Mouse (Mus musculus) neutrophil, adult 5-6 weeks (primary cell): ENCODE results near the gene Msx2. TPM values are rescaled to one million over a fixed set of nuclear protein-coding genes. Genes with fewer than 3 reads are reported as not detected.

Experiments
- ATAC-seq: fragments of 151-379, 151-347 bp; 2 replicates; pipeline ENCODE4 v1.8.0; 2017; ENCODE audit warnings: mild to moderate bottlenecking, moderate TSS enrichment; ENCODE audit not compliant: insufficient number of reproducible peaks, poor library complexity, low FRiP score, severe bottlenecking; ENCODE audit errors: extremely low read depth
- total RNA-seq: library from RNA; stranded (forward); fragments of 200-1000 nt; gene quantifications from 2 replicates; pipeline ENCODE4 v1.2.3, GENCODE M21; 2017

Msx2 gene
- total RNA-seq, 1 experiment from 2014 or later, result not detected

DNA sequence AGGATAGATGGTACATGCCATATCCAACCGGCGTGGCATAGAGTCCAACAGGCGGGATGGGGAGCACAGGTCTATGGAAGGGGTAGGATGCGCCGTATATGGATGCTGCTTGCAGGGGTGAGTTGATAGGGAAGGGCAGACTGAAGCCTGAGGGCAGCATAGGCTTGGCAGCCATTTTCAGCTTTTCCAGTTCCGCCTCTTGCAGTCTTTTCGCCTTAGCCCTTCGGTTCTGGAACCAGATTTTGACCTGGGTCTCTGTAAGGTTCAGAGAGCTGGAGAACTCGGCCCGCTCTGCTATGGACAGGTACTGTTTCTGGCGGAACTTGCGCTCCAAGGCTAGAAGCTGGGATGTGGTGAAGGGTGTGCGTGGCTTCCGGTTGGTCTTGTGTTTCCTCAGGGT is 4.7 kb downstream of the Msx2 start:
- no peak for ATAC-seq

DNA sequence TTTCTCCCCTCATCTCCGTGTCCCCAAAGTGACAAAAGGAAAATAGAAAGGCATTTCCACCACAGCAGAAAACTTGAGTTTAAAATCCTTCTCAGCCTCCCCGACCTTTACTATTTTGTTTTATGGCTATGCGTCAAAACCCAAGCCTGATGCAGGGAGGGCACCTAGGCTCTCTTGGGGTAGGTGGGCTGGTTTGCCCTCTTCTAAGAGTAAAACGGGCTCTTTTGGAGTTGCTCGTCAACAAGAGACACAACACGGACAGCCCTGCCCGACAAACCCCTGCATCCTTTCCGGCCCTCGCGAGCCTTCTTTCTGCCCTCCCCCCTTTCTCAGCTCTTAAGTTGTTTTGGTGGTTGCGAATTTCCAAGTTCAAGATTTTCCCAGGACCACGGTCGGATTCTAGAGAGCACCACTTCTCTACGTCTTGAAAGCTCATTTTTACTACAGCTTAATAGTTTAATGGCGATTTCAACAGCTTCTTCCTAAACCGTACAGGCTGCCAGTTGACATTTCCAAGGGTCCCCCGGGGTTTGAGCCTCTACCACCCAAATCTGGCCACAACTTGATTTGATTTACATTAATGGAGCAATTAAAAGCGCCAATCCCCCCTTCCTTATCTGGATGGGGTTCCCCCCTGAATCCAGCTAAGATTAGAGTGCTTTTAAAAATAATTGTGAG is 6.5 kb downstream of the Msx2 start:
- ATAC-seq, result no peak

DNA sequence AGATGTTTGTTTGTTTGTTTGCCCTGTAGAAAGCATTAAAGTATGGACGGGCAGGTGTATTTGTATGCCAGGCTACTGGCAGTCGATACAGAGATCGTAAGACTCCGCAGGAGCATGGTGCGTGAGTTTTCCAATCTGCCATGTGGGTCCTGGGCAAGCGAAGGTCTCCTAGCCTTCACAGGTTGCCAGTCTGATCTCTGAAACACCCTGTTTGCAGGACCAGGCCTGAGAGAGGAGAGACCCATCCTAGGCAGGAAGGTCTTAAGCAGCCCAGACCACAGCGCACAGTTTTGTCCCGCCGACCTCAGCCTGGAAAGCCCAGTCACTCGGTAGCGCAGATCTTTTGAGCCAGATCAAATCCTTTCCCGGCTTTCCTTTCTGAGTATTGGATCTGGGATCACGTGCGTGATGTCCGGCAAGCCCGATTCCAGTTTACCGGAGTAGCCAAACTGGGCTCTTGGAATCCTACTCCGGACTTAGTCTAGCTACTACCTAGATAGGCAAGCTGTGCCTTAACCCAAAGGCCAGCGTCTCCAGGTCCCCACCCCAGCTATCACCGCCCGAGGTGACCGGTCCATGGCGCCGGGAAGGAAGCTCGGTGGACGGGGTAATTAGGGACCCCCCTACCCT is 7.6 kb downstream of the Msx2 start:
- ATAC-seq, result no peak

DNA sequence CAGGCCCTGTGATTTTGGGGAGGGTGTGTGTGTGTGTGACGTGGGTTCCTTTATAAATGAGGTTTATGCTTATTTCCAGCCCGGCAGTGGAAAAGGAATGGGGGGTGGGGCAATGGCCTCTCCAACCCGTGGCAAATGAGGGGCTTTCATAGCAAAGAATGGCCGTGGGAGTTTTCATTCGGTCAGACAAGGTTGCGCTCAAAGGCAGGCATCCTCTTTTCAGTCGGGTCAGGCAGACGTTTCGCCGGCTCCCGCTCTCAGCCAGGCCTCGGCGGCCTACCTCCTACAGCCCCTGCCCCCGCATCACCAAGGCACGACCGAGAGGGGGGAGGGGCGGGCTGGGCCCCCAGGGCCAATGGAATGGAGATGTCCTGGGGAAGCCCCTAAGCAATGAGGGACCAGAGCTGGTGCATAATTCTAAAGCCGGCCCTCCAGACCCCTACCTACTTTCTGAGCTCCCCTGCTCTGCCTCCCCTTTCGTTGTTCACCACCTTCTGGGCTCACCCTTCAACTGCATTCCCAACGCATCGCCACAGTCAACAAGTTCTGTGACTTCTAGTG is 8.4 kb downstream of the Msx2 start:
- ATAC-seq, result no peak

DNA sequence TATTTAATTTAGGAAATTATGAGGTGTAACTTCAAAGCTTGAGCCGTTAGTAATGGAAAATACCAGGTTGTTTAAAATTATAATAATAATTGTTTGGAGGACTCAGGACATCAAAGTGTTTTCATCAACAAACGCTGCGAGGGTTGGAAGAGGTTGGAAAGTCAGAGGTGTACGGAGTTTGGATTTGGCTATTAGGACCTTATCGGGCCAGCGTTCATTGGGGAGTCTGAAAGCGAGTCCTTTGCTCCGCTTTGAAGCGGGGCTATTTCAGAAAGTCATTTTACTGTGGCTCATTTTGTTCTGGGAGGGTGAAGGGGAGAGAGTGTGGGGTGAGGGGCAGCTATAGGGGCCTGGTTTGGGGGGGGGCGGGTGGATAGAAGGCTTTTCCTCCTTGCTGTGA is 8.9 kb downstream of the Msx2 start:
- ATAC-seq, result no peak

DNA sequence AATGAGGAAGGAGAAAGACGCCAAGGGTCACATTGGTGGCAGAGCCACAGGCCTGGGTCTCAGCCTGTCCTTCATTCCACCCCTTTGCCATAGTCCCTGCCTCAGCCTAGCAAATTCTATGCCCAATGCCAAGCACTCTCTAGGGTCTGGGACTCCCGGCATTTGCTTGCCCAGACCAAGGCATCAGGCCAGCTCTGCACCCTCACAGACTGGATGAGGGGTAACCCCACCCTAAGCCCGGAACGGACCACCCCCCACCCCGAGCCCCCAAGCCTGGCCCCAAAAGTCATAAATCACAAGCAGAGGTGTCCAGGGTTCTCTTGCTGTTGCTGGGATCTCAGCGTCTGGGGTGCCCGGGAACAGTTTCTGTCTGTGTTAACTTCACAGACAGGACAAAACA is 9.8 kb downstream of the Msx2 start:
- ATAC-seq, result no peak

DNA sequence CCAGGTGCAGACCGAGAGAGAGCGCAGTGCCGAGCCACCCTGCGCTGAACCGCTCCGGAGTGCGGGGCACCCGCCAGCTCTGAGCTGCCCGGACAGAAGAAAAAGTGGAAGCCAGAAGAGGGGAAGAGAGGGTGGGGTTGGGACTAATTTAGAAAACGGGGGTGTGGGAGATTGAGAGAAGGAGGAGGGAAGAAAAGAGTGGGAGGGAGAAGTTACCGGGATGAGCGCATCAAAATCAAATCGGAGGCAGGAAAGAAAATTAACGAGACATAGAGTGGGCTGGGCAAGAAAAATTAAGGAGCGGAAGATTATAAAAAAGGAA is 10.3 kb downstream of the Msx2 start:
- no peak for ATAC-seq

DNA sequence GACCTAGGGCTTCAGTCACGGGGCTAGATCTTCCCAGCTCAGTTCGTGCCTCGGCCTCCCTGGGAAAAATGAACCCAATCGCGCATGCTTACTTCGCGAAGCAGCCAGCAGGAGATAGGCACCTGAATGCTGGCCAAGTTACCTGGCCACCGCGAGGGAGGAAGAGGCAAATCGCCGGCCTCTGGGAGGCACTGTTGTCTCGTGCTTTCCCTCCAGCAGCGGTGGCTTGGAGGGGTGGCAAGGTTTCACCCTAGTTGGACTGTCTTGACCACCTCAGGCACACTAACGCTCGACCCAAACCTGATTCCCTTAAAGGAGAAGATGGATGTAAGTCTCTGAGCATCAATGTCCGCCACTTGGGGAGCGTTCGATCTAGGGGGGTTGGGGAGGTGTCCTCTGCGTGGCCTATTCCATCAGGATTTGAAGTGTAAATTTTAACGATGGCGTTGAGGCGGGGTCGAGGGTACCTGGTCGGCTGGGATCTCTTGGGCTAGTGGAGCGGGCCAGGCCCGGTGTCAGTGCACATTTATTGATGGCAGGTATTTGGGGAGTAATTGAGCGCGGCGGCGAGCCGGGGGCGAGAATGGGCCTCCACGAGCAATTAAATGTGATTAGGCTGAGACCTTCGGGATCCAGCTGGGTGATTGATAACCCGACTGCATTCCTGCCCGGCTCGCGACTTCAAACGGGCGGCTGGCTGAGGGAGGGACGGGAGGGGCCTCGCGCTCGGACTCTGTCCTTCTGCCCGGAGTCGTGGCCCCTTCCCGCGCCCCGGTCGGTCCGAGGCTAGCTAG is 10.8 kb downstream of the Msx2 start:
- ATAC-seq, result no peak

DNA sequence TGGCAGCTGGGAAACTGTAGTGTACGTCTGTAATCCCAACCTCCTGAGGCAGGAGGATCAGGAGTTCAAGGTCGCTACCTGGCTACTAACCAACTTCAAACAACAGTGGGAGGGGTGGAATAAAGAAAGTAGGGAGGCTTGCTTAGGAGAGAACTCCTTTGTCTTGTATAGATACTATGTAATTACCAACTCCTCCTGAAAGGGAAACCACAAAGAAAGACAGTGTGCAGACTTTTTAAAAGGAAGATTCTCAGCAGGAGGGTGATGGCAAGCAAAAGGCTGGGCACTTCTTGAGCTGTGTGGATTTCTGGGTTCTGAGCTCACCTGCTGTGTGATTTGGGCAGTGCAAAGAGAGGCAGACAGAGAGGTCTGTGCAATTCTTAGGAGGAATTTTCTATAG is 11.5 kb downstream of the Msx2 start:
- ATAC-seq, result no peak

DNA sequence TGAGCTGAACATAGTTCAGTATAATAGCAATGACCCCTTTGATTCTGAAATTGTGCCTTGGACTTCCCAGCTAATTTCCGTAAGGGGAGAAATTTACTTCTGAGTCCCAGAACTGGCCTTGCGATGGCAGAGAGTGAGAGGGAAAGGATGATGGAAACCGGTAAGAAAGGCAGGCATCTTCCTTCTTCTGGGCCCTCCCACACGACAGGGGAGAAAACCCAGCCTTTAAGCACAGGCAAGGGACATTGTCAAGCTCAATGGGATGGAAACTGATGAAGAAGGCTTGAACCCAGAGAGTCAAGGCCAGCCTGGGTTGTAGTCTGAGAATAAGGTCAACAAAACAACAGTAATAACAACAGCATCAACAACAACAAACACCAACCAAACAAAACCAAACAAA is 14.1 kb downstream of the Msx2 start:
- ATAC-seq, result no peak

DNA sequence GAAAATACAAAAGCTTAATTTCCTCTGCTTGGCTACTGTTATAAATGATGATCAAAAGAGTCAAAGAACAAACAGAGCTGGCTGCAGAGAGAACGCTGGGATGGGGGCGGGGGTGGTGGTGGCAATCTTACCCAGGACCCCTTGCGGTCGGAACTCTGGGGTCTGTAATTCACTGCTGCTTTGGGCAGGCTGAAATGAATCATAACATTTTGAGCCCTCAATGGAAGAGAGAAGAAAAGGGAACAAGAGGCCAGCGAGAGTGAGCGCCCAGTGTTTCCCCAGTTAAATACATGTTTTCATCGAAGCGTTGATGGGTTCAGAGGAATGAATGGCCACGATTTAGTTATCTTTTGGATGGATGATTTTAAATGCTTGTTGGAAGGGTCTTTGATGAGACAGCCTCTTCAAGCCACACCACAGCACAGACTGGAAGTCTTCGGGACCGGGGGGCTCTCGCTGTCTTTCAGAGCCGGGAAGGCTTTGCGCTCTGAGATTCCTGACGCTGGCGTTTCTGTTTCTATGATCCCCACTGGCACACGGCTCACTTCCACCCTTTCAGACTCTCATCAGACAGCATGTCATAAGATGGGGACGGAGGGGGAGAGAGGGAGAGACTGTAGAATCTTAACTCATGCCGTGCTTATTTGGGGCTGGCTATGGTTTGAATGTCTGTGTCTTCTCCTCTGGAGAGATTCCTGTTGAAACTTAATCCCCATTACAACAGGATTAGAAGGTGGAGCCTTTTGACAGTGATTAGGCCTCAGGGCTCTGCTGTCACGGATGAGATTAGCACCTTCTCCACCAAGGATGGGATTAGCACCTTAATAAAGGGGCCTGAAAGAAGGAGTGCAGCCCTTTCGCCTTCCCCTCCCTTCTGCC is 17.8 kb downstream of the Msx2 start:
- ATAC-seq, result no peak

DNA sequence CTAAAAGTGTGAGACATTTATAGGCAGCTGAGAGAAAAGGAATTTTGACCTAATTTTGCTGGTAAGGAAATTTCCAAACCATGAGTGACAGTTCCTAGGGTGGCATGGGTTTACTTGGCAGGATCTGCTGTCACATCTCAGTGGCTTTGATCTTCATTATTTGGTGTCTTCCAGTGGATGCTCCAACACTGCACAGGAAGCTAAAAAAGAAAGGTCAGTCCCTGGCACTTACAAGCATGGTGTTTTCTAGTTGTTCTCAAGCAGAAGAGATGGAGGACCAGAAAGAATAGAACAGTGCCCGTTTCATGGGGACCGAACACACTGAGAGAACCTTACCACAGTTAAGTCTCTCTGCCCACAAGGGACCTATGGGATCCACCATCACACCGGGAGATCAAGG is 18.9 kb downstream of the Msx2 start:
- no peak for ATAC-seq

DNA sequence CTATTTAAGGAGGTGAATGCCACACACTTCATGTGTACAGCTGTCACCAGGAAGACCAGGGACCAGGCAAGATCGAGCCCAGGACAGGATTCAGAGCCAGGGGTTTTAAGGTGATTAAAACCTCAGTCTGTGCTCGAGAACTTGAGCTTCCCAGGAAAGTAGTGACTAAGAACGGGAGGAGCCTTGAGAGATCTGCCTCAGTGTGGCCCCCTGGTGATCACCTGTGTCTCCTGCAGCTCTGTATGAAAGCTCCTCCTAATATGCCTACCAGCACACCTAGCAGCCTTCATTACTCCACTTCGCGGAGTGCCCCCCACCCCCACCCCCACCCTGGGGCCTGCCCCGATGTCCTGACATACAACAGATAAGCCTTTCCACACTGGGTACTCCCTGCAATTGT is 25.3 kb downstream of the Msx2 start:
- ATAC-seq, result no peak

DNA sequence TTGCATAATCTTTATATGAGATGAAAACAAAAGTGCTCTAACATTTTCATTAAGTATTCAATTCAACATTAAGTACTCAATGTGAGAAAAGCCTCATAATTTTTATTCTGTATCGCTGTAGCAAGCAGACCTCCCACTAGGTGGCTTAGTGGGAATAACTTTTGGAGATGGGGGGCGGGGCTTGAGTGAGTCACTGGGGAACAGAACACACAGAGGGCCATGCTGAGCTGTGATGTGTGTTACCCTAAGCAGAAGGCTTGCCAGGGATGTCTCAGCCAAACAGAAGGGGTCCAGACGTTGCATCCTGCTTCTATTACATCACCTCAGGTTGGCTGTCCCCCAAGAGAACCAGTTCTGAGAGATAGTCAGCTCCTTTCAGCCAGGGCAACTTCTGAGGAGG is 29.3 kb downstream of the Msx2 start:
- no peak for ATAC-seq

DNA sequence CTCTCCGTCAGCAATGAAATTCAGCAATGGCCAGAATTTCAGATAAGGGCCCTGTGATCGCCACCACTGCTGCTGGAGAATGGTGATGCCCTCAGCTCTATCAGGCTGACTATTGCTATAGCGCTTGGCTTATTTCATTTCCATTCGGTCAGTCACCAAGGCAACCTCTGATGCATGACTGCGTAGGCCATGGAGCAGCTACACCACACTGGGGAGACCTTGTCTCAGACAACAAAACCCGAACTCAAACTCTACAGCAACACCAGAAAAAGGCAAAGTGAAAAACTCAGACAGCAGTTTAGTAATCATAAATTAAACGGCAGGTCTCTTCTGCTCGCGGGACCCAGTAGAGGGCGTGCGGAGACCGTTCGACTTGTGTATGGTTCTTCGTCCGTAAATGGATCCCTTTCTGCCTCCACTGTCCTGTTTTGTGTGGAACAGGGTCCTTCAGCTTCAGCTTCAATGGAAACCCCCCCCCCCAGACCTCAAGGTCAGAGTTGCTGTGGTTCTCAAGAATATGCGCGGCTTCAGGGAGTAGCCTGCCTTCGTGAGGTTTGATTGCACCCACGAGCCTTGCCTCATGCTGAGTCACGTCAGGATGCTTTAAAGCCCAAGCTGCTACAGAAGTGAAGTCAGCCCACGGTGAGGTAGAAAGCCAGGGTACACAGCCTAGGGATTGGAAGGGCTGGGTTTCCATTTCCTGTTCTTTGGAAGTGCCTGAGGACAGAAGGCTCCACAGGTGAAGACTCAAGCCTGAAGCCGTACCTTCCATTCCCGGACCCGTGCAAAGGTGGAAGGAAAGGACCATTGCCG is 30.5 kb downstream of the Msx2 start:
- no peak for ATAC-seq

DNA sequence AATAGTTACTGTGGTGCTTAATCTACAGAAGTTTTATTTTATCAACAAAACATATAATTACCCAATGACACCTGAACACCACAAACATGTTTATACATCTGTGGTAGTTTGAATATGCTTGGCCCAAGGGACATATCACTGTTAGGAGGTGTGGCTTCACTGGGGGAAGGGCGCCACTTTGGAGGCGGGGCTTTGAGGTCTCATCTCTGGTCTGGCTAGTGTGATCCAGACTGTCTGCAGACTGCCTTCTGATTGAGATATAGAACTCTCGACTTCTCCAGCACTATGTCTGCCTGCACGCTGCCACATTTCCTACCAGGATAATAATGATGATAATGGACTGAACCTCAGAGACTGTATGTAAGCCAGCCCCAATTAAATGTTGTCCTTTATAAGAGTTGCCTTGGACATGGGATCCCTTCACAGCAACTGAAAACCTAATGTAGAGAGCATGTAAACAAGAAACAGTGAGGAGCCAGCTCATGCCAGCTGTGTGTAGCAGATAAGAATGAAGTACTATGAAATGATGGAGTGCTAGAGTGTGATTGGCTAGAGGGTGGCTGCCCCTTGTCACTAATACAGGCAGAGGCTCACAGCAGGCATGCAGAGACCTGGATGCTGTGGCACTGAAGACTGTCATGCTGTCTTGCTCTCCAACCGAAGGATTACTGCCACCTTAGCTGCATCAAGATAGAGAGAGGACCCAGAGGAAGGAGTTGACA is 31.4 kb downstream of the Msx2 start:
- ATAC-seq, result no peak

DNA sequence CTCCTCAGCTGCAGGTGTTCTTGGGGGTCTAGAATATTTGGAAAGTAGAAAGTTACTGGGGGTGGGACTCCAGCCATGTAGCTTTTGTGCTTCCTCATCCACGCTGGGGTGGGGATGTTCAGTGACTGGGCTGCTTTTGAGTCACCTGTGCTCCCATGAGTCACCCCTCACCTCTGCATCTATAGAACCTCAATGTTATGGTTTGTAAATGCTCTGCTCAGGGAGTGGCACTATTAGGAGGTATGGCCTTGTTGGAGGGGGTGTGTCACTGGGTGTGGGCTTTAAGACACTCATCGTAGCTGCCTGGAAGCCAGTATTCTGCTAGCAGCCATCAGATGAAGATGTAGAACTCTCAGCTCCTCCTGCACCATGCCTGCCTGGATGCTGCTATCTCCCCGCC is 32.9 kb downstream of the Msx2 start:
- no peak for ATAC-seq

DNA sequence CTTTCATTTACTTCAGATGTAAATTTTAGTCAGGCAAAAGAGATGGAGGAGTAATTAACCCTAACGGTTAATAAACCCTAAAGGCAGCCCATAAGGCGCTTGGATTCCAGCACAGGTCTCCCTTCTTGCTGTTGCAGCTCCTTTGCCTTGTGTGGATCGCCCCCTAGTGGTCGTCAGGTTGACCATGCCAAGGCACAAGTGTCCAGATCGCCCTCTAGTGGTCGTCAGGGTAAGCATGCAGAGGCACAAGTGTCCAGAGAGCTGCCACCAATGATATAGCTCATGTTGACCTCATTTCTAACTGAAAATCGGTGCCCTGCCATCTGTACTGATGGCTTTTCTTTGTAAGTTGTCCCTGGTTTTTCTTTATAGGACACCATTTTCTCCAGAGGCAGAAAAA is 46.4 kb downstream of the Msx2 start:
- peak; percentile 63; the same call in 1 of the 2 replicates for ATAC-seq
